Mouse (Mus musculus) megakaryocyte, embryonic 14.5 days (primary cell): ENCODE results near the gene Unc5cl. TPM values are rescaled to one million over a fixed set of nuclear protein-coding genes. Genes with fewer than 3 reads are reported as not detected.

Experiments
- H3K27me3 ChIP-seq: replicated peaks from 2 replicates; pipeline ENCODE3; 2012; ENCODE audit warnings: inconsistent platforms
- H3K36me3 ChIP-seq: replicated peaks from 2 replicates; pipeline ENCODE3; 2012; ENCODE audit warnings: low read length, inconsistent platforms, mixed read lengths
- H3K4me1 ChIP-seq: 2 replicates; pipeline ENCODE4 v1.6.1; 2012; ENCODE audit warnings: inconsistent platforms
- H3K4me3 ChIP-seq: replicated peaks from 2 replicates; pipeline ENCODE3; 2012; ENCODE audit warnings: moderate library complexity, mild to moderate bottlenecking, inconsistent platforms
- H3K9me3 ChIP-seq: 2 replicates; pipeline ENCODE4 v1.6.1; 2012; ENCODE audit warnings: inconsistent platforms
- FLI1 ChIP-seq: IDR thresholded peaks from 2 replicates; pipeline ENCODE4 v1.6.1; 2012; ENCODE audit warnings: low read length, inconsistent platforms, mixed read lengths
- GATA1 ChIP-seq: IDR thresholded peaks from 3 replicates; pipeline ENCODE4 v1.6.1; 2012; ENCODE audit warnings: mixed read lengths, low read length, inconsistent platforms, borderline replicate concordance
- polyA plus RNA-seq: library from polyadenylated mRNA; stranded (reverse); fragments of >175 nt; gene quantifications from 2 replicates; pipeline ENCODE4 v1.2.3, GENCODE M21; 2012; ENCODE audit warnings: low replicate concordance; ENCODE audit not compliant: insufficient read depth

Gene Unc5cl
- polyA plus RNA-seq, 1 experiment, result not detected

- Histone ChIP-seq H3K36me3 (no peaks in the 10 kb centered on the region), H3K4me1 (peaks cover 29% of the 10 kb centered on the region), H3K4me3 (peak overlapping the region; percentile 70), H3K9me3 (no peaks in the 10 kb centered on the region), H3K27me3 (peaks cover 18% of the 10 kb centered on the region)
- TF ChIP-seq GATA1, result no peak
- TF ChIP-seq FLI1, result no peak
These were observed 7.0 kb upstream of the Unc5cl start for GRCm38 (mm10) chr17:48447675-48448074.

GRCm38 (mm10) chr17:48450666-48451352 is 3.9 kb upstream of the Unc5cl start:
- Histone ChIP-seq H3K4me3 (no peak overlapping the region), H3K4me1 (peaks cover 29% of the 10 kb centered on the region), H3K9me3 (no peaks in the 10 kb centered on the region), H3K27me3 (peaks cover 15% of the 10 kb centered on the region), H3K36me3 (no peaks in the 10 kb centered on the region)
- no peak for TF ChIP-seq GATA1
- TF ChIP-seq FLI1, result no peak

- Histone ChIP-seq H3K4me1 (peaks cover 29% of the 10 kb centered on the region), H3K9me3 (no peaks in the 10 kb centered on the region), H3K36me3 (no peaks in the 10 kb centered on the region), H3K4me3 (no peak within 1 kb of the TSS), H3K27me3 (peaks cover 13% of the 10 kb centered on the region)
- TF ChIP-seq GATA1, result no peak
- TF ChIP-seq FLI1, result no peak
These were observed 3.4 kb upstream of the Unc5cl start, which contains the start of gene Tspo2 for GRCm38 (mm10) chr17:48451353-48451675. Gene Tspo2 (minus strand): TSS chr17:48451522.

- Histone ChIP-seq H3K36me3 (no peaks in the 10 kb centered on the region), H3K4me3 (no peak overlapping the region), H3K27me3 (peaks cover 13% of the 10 kb centered on the region), H3K9me3 (no peaks in the 10 kb centered on the region), H3K4me1 (peaks cover 29% of the 10 kb centered on the region)
- TF ChIP-seq FLI1, result no peak
These were observed 2.8 kb upstream of the Unc5cl start for GRCm38 (mm10) chr17:48451753-48452444.

- Histone ChIP-seq H3K4me1 (peaks cover 18% of the 10 kb centered on the region), H3K36me3 (no peaks in the 10 kb centered on the region), H3K4me3 (no peak overlapping the region), H3K27me3 (peaks cover 20% of the 10 kb centered on the region), H3K9me3 (no peaks in the 10 kb centered on the region)
- TF ChIP-seq FLI1 (no peak), GATA1 (no peak)
These were observed 1.2 kb upstream of the Unc5cl start for GRCm38 (mm10) chr17:48453489-48453888.

GRCm38 (mm10) chr17:48454190-48454589 is 511 bp upstream of the Unc5cl start:
- H3K4me3 ChIP-seq, result no peak overlapping the region
- peaks cover 17% of the 10 kb centered on the region for H3K4me1 ChIP-seq

GRCm38 (mm10) chr17:48455955-48456354 is 1.3 kb downstream of the Unc5cl start:
- Histone ChIP-seq H3K36me3 (no peaks in the 10 kb centered on the region), H3K4me3 (no peak overlapping the region), H3K27me3 (peaks cover 30% of the 10 kb centered on the region), H3K4me1 (peaks cover 12% of the 10 kb centered on the region), H3K9me3 (no peaks in the 10 kb centered on the region)
- TF ChIP-seq FLI1, result no peak
- TF ChIP-seq GATA1, result no peak

More at GRCm38 (mm10) chr17:48454190-48454589, 511 bp upstream of the Unc5cl start:
- TF ChIP-seq FLI1 (no peak), GATA1 (no peak)
- no peaks in the 10 kb centered on the region for H3K9me3 ChIP-seq
- peaks cover 18% of the 10 kb centered on the region for H3K27me3 ChIP-seq
- H3K36me3 ChIP-seq, result no peaks in the 10 kb centered on the region

GRCm38 (mm10) chr17:48457971-48458653 is 3.4 kb downstream of the Unc5cl start:
- H3K27me3 ChIP-seq, result peaks cover 34% of the 10 kb centered on the region
- H3K9me3 ChIP-seq, result no peaks in the 10 kb centered on the region
- H3K36me3 ChIP-seq, result no peaks in the 10 kb centered on the region
- H3K4me3 ChIP-seq, result no peak overlapping the region
- no peaks in the 10 kb centered on the region for H3K4me1 ChIP-seq
- TF ChIP-seq GATA1 (no peak), FLI1 (no peak)

GRCm38 (mm10) chr17:48462096-48462495 is 7.4 kb downstream of the Unc5cl start:
- Histone ChIP-seq H3K9me3 (no peaks in the 10 kb centered on the region), H3K36me3 (no peaks in the 10 kb centered on the region), H3K4me1 (peaks cover 9% of the 10 kb centered on the region), H3K27me3 (peaks cover 63% of the 10 kb centered on the region), H3K4me3 (no peak overlapping the region)
- TF ChIP-seq FLI1 (no peak), GATA1 (no peak)

GRCm38 (mm10) chr17:48463391-48463790 is 8.7 kb downstream of the Unc5cl start:
- no peak for TF ChIP-seq GATA1
- no peak for TF ChIP-seq FLI1
- peaks cover 19% of the 10 kb centered on the region for H3K4me1 ChIP-seq
- no peaks in the 10 kb centered on the region for H3K36me3 ChIP-seq
- no peak overlapping the region for H3K4me3 ChIP-seq
- H3K27me3 ChIP-seq, result peaks cover 62% of the 10 kb centered on the region
- no peaks in the 10 kb centered on the region for H3K9me3 ChIP-seq
